Mouse (Mus musculus): ENCODE measurements at regions not wholly inside any gene's neighbourhood (a gene's known extent, or its start where the extent isn't known, plus 50 kb on each side); places are given as distances from the start of the nearest gene placed in this dataset.

- H3K4me1 ChIP-seq = peaks cover 11% of the 10 kb centered on the region; the same call in 1 of the 2 replicates
- no peaks in the 10 kb centered on the region for H3K36me3 ChIP-seq
- no peak overlapping the region for H3K4me2 ChIP-seq (replicated peaks)
- no peak overlapping the region for H3K9ac ChIP-seq
- WGBS = 79% methylated on average over 1 of the region's 1 CpGs
- no peaks in the 10 kb centered on the region for H3K27me3 ChIP-seq (replicated peaks)
- H3K4me3 ChIP-seq = no peak overlapping the region
- H3K9me3 ChIP-seq = 0 out of 2 replicates have a peak, but pooled peaks cover 3% of the 10 kb centered on the region
- ATAC-seq (ENCODE audit: low FRiP score, low read depth) = no peak
- no peak overlapping the region for H3K27ac ChIP-seq
Observed at GRCm38 (mm10) chr16:95820013-95820412, 118.1 kb downstream of the Ets2 start.

- 0 out of 2 replicates have a peak, but pooled peaks cover 3% of the 10 kb centered on the region for H3K9me3 ChIP-seq
- H3K36me3 ChIP-seq = no peaks in the 10 kb centered on the region
- no peak for ATAC-seq (ENCODE audit: low FRiP score, low read depth)
- 96% methylated on average over 13 of the region's 13 CpGs for WGBS
- H3K9ac ChIP-seq = no peak overlapping the region
- no peaks in the 10 kb centered on the region for H3K27me3 ChIP-seq (replicated peaks)
- H3K4me2 ChIP-seq (replicated peaks) = no peak overlapping the region
- H3K4me3 ChIP-seq = no peak overlapping the region
- no peaks in the 10 kb centered on the region for H3K4me1 ChIP-seq
- H3K27ac ChIP-seq = no peak overlapping the region
Observed at GRCm38 (mm10) chr16:95815966-95816365, 114.1 kb downstream of the Ets2 start.

GRCm38 (mm10) chr16:95815206-95815731 lies 113.4 kb downstream of the Ets2 start:
- Histone ChIP-seq H3K4me3 (no peak overlapping the region), H3K27me3 (replicated peaks) (no peaks in the 10 kb centered on the region), H3K4me2 (replicated peaks) (no peak overlapping the region), H3K9me3 (0 out of 2 replicates have a peak, but pooled peaks cover 3% of the 10 kb centered on the region), H3K36me3 (no peaks in the 10 kb centered on the region), H3K4me1 (no peaks in the 10 kb centered on the region), H3K9ac (no peak overlapping the region), H3K27ac (no peak overlapping the region)
- ATAC-seq (ENCODE audit: low FRiP score, low read depth) = no peak
- WGBS = 96% methylated on average over 6 of the region's 6 CpGs

- H3K4me3 ChIP-seq = no peak overlapping the region
- H3K9ac ChIP-seq = no peak overlapping the region
- no peaks in the 10 kb centered on the region for H3K27me3 ChIP-seq (replicated peaks)
- H3K4me1 ChIP-seq = no peaks in the 10 kb centered on the region
- no peaks in the 10 kb centered on the region for H3K36me3 ChIP-seq
- 0 out of 2 replicates have a peak, but pooled peaks cover 3% of the 10 kb centered on the region for H3K9me3 ChIP-seq
- no peak overlapping the region for H3K4me2 ChIP-seq (replicated peaks)
- no peak for ATAC-seq (ENCODE audit: low FRiP score, low read depth)
- WGBS = 80% methylated on average over 9 of the region's 9 CpGs
- no peak overlapping the region for H3K27ac ChIP-seq
Observed at GRCm38 (mm10) chr16:95814513-95815118, 112.7 kb downstream of the Ets2 start.

- H3K9ac ChIP-seq = no peak overlapping the region
- H3K4me3 ChIP-seq = no peak overlapping the region
- no peaks in the 10 kb centered on the region for H3K9me3 ChIP-seq
- H3K36me3 ChIP-seq = no peaks in the 10 kb centered on the region
- no peaks in the 10 kb centered on the region for H3K4me1 ChIP-seq
- no peaks in the 10 kb centered on the region for H3K27me3 ChIP-seq (replicated peaks)
- no peak overlapping the region for H3K4me2 ChIP-seq (replicated peaks)
- H3K27ac ChIP-seq = no peak overlapping the region
- 78% methylated on average over 6 of the region's 6 CpGs for WGBS
- no peak for ATAC-seq (ENCODE audit: low FRiP score, low read depth)
Observed at GRCm38 (mm10) chr16:95811092-95811491, 109.2 kb downstream of the Ets2 start.

- no peak overlapping the region for H3K4me3 ChIP-seq
- no peaks in the 10 kb centered on the region for H3K9me3 ChIP-seq
- ATAC-seq (ENCODE audit: low FRiP score, low read depth) = no peak
- no peaks in the 10 kb centered on the region for H3K36me3 ChIP-seq
- no peak overlapping the region for H3K4me2 ChIP-seq (replicated peaks)
- no peaks in the 10 kb centered on the region for H3K27me3 ChIP-seq (replicated peaks)
- no peak overlapping the region for H3K9ac ChIP-seq
- 92% methylated on average over 21 of the region's 21 CpGs for WGBS
- H3K4me1 ChIP-seq = no peaks in the 10 kb centered on the region
- H3K27ac ChIP-seq = no peak overlapping the region
Observed at GRCm38 (mm10) chr16:95809127-95809876, 107.4 kb downstream of the Ets2 start.

GRCm38 (mm10) chr16:95806510-95806909 lies 104.6 kb downstream of the Ets2 start:
- no peak for ATAC-seq (ENCODE audit: low FRiP score, low read depth)
- Histone ChIP-seq H3K9me3 (no peaks in the 10 kb centered on the region), H3K9ac (no peak overlapping the region), H3K27ac (no peak overlapping the region), H3K4me1 (no peaks in the 10 kb centered on the region), H3K4me2 (replicated peaks) (no peak overlapping the region), H3K4me3 (no peak overlapping the region), H3K27me3 (replicated peaks) (no peaks in the 10 kb centered on the region), H3K36me3 (no peaks in the 10 kb centered on the region)
- WGBS = 50% methylated on average over 5 of the region's 5 CpGs

- no peaks in the 10 kb centered on the region for H3K36me3 ChIP-seq
- WGBS = 57% methylated on average over 1 of the region's 1 CpGs
- no peak for ATAC-seq (ENCODE audit: low FRiP score, low read depth)
- H3K9ac ChIP-seq = no peak overlapping the region
- H3K27ac ChIP-seq = no peak overlapping the region
- H3K9me3 ChIP-seq = no peaks in the 10 kb centered on the region
- H3K27me3 ChIP-seq (replicated peaks) = no peaks in the 10 kb centered on the region
- H3K4me1 ChIP-seq = no peaks in the 10 kb centered on the region
- no peak overlapping the region for H3K4me2 ChIP-seq (replicated peaks)
- H3K4me3 ChIP-seq = no peak overlapping the region
Observed at GRCm38 (mm10) chr16:95804199-95804598, 102.3 kb downstream of the Ets2 start.

- no peaks in the 10 kb centered on the region for H3K9me3 ChIP-seq
- no peak overlapping the region for H3K4me3 ChIP-seq
- no peaks in the 10 kb centered on the region for H3K36me3 ChIP-seq
- no peak for ATAC-seq (ENCODE audit: low FRiP score, low read depth)
- no peaks in the 10 kb centered on the region for H3K4me1 ChIP-seq
- H3K9ac ChIP-seq = no peak overlapping the region
- H3K27me3 ChIP-seq (replicated peaks) = no peaks in the 10 kb centered on the region
- no peak overlapping the region for H3K27ac ChIP-seq
- H3K4me2 ChIP-seq (replicated peaks) = no peak overlapping the region
Observed at GRCm38 (mm10) chr16:95802641-95803040, 100.8 kb downstream of the Ets2 start.

GRCm38 (mm10) chr16:95802207-95802606 lies 100.3 kb downstream of the Ets2 start:
- ATAC-seq (ENCODE audit: low FRiP score, low read depth) = no peak
- H3K36me3 ChIP-seq = no peaks in the 10 kb centered on the region
- no peaks in the 10 kb centered on the region for H3K4me1 ChIP-seq
- no peak overlapping the region for H3K27ac ChIP-seq
- no peaks in the 10 kb centered on the region for H3K9me3 ChIP-seq
- H3K4me2 ChIP-seq (replicated peaks) = no peak overlapping the region
- 54% methylated on average over 4 of the region's 4 CpGs for WGBS
- no peak overlapping the region for H3K4me3 ChIP-seq
- no peak overlapping the region for H3K9ac ChIP-seq
- H3K27me3 ChIP-seq (replicated peaks) = no peaks in the 10 kb centered on the region

GRCm38 (mm10) chr16:95800911-95801442 lies 99.1 kb downstream of the Ets2 start:
- WGBS = 87% methylated on average over 7 of the region's 7 CpGs
- Histone ChIP-seq H3K36me3 (no peaks in the 10 kb centered on the region), H3K4me2 (replicated peaks) (no peak overlapping the region), H3K9me3 (no peaks in the 10 kb centered on the region), H3K27me3 (replicated peaks) (no peaks in the 10 kb centered on the region), H3K4me3 (no peak overlapping the region), H3K9ac (no peak overlapping the region), H3K4me1 (no peaks in the 10 kb centered on the region), H3K27ac (no peak overlapping the region)
- ATAC-seq (ENCODE audit: low FRiP score, low read depth) = no peak

- WGBS = 63% methylated on average over 9 of the region's 9 CpGs
- no peak for ATAC-seq (ENCODE audit: low FRiP score, low read depth)
- H3K36me3 ChIP-seq = no peaks in the 10 kb centered on the region
- no peaks in the 10 kb centered on the region for H3K9me3 ChIP-seq
- H3K4me2 ChIP-seq (replicated peaks) = no peak overlapping the region
- H3K27ac ChIP-seq = no peak overlapping the region
- no peaks in the 10 kb centered on the region for H3K4me1 ChIP-seq
- no peaks in the 10 kb centered on the region for H3K27me3 ChIP-seq (replicated peaks)
- no peak overlapping the region for H3K9ac ChIP-seq
- H3K4me3 ChIP-seq = no peak overlapping the region
Observed at GRCm38 (mm10) chr16:95798582-95798981, 96.7 kb downstream of the Ets2 start.
